10 mouse cellular contexts compared by ENCODE assay signal in genomic region chr10:99284918-99285317, GRCm38 (mm10). TPM values are rescaled to one million over a fixed set of nuclear protein-coding genes. Genes with fewer than 3 reads are reported as not detected.
A peak's percentile ranks its signal among the peaks of the same experiment; 100 is the strongest.
DNase-seq lines count a peak whose midpoint lies in the region; ATAC-seq and TF ChIP-seq lines count a peak whose summit lies in the region.
"Had no signal": no experiment of that assay in that cellular context is flagged by ENCODE, and none has a peak within 500 bp of the region (broad histone marks: within the 10 kb centered on the region; RNA-seq: fewer than 3 reads in every experiment).

No protein-coding gene starts in this region.

- TF ChIP-seq EP300 in liver, postnatal 0 days (IDR thresholded peaks at IDR 0.05; ENCODE audit: low read depth) = no peak

- H3K36me3 ChIP-seq in heart, embryonic 10.5 days = no peaks in the 10 kb centered on the region
- H3K36me3 ChIP-seq in liver, postnatal 0 days (replicated peaks; ENCODE audit: insufficient read depth, low read length) = no peaks in the 10 kb centered on the region

- TF ChIP-seq CTCF in liver, postnatal 0 days (IDR thresholded peaks at IDR 0.05; ENCODE audit: low read depth) = no peak

- H3K9me3 ChIP-seq in heart, embryonic 10.5 days = no peaks in the 10 kb centered on the region
- no peaks in the 10 kb centered on the region for H3K9me3 ChIP-seq in liver, postnatal 0 days (ENCODE audit: low read length)

- H3K4me1 ChIP-seq in heart, embryonic 10.5 days = peaks cover 52% of the 10 kb centered on the region
- peaks cover 6% of the 10 kb centered on the region; the same call in 1 of the 2 replicates for H3K4me1 ChIP-seq in liver, postnatal 0 days (ENCODE audit: insufficient read depth)

- DNase-seq in heart, embryonic 10.5 days (ENCODE audit: low spot score) = no peak
- no peak for DNase-seq in heart, postnatal 25 days (ENCODE audit: low spot score)
- peak; percentile 22 for DNase-seq in liver
- DNase-seq in liver, postnatal 0 days = no peak
- DNase-seq in left cerebral cortex, postnatal 25 days (ENCODE audit: low spot score in 2 of 2) = peak; percentile 65 to 93
- DNase-seq in thymus, postnatal 10 days (ENCODE audit: low spot score in 2 of 2) = peak; percentile 38 to 41
- DNase-seq in spleen, postnatal 14 days (ENCODE audit: low spot score in 2 of 2) = no peak
- DNase-seq: adrenal gland, adult 8-10 months; midbrain, embryonic 14.5 days had no signal

- 16% methylated on average over 9 of the region's 9 CpGs for WGBS in heart, embryonic 10.5 days
- WGBS in liver, postnatal 0 days (ENCODE audit: insufficient replicate concordance) = 53% methylated on average over 9 of the region's 9 CpGs

- no peak overlapping the region for H3K9ac ChIP-seq in liver, postnatal 0 days (replicated peaks)

- no peaks in the 10 kb centered on the region for H3K27me3 ChIP-seq in heart, embryonic 10.5 days (ENCODE audit: insufficient read depth, poor library complexity, severe bottlenecking)
- H3K27me3 ChIP-seq in liver, postnatal 0 days (ENCODE audit: insufficient read depth, low read length) = no peaks in the 10 kb centered on the region

- no peak overlapping the region for H3K4me2 ChIP-seq in liver, postnatal 0 days (ENCODE audit: low read depth, low read length)

- peak overlapping the region; percentile 90 for H3K27ac ChIP-seq in heart, embryonic 10.5 days
- H3K27ac ChIP-seq in liver, postnatal 0 days (ENCODE audit: low read depth) = no peak overlapping the region

- peak overlapping the region; percentile 46 for H3K4me3 ChIP-seq in heart, embryonic 10.5 days
- no peak overlapping the region for H3K4me3 ChIP-seq in liver, postnatal 0 days (ENCODE audit: low read depth, low read length)

- intact Hi-C loops in heart, postnatal 25 days (cut with DNase I) = loop anchor here (5.0 kb wide), 1 partner anchor 42 kb away; no protein-coding TSS in a partner anchor
- intact Hi-C loops in left cerebral cortex, postnatal 25 days (cut with DNase I) = loop anchor here (1.0 kb wide), 1 partner anchor 25 kb away; no protein-coding TSS in a partner anchor

- ATAC-seq in liver, postnatal 0 days = no peak
- no peak for ATAC-seq in granulocyte monocyte progenitor cell, adult 5-6 weeks (replicated peaks; ENCODE audit: poor library complexity, severe bottlenecking)

RNA-seq across cellular contexts. Expression of gene Dusp6, which starts 21.9 kb away (rescaled TPM):
- 58.5 and 65.3 TPM in 2 replicates for polyA plus RNA-seq in heart, embryonic 10.5 days (2016; fragmentation: Nextera tagmentation; extraction: Ambion mirVana)
- 10 to 100 TPM; 18.5 to 19.5 TPM for total RNA-seq in heart, postnatal 25 days (2021)
- polyA plus RNA-seq in liver, postnatal 0 days (2015; fragmentation: Nextera tagmentation; extraction: Ambion mirVana) = 15.4 and 16.8 TPM in 2 replicates
- total RNA-seq in left cerebral cortex, postnatal 25 days (2021) = 100 to 1,000 TPM; 108 to 109 TPM
- 11.6 and 12.2 TPM in 2 replicates for total RNA-seq in granulocyte monocyte progenitor cell, adult 5-6 weeks (2014; fragmentation: Nextera tagmentation)
- total RNA-seq in granulocyte monocyte progenitor cell, adult 5-6 weeks (2017) = 20.0 and 26.9 TPM in 2 replicates

Comparison
In these comparisons a context has a peak if more than half of its experiments do, and no peak if none do; other contexts are left out.
1. DNase-seq: peak in liver (single experiment), left cerebral cortex, postnatal 25 days (2 of 2) and thymus, postnatal 10 days (2 of 2); none in heart, embryonic 10.5 days (single experiment), heart, postnatal 25 days (single experiment), liver, postnatal 0 days (single experiment) and spleen, postnatal 14 days (0 of 2).